Mouse (Mus musculus) olfactory bulb, adult 2 months (tissue): ENCODE data around the gene Rfx4.

Experiments
- CTCF ChIP-seq: fragments of 200-500 bp; IDR thresholded peaks from 2 replicates; pipeline ENCODE4 v1.5.1; 2012; ENCODE audit warnings: low read depth, mild to moderate bottlenecking, low read length, moderate library complexity; ENCODE audit not compliant: insufficient read depth
- POLR2A ChIP-seq: fragments of 200-500 bp; IDR thresholded peaks from 2 replicates; pipeline ENCODE4 v1.6.1; 2012; ENCODE audit warnings: mild to moderate bottlenecking, low read depth, low read length, moderate library complexity; ENCODE audit not compliant: insufficient read depth

DNA sequence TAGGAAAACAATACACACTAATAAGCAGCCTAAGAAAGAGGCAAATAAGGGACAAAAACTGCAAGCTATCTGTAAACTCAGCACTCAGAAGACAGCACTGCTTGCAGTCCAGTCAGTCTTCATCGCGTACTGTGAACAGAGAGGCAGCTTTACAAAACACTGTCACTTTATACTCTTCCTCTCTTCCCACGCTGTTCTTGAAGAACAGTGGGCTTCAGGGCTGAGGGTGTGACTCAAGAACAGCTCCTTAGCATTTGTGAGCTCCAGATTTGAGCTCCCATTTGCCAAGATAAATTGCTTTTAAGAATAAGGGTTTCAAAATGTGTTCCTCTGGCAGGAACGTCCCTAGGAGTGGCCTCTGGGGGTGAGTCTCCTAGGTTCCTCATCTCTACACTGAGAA is 194.5 kb downstream of the Rfx4 start:
- no peak for TF ChIP-seq CTCF
- TF ChIP-seq POLR2A, result no peak
